ENCODE assay signal across 8 mouse cellular contexts in the genomic region with DNA sequence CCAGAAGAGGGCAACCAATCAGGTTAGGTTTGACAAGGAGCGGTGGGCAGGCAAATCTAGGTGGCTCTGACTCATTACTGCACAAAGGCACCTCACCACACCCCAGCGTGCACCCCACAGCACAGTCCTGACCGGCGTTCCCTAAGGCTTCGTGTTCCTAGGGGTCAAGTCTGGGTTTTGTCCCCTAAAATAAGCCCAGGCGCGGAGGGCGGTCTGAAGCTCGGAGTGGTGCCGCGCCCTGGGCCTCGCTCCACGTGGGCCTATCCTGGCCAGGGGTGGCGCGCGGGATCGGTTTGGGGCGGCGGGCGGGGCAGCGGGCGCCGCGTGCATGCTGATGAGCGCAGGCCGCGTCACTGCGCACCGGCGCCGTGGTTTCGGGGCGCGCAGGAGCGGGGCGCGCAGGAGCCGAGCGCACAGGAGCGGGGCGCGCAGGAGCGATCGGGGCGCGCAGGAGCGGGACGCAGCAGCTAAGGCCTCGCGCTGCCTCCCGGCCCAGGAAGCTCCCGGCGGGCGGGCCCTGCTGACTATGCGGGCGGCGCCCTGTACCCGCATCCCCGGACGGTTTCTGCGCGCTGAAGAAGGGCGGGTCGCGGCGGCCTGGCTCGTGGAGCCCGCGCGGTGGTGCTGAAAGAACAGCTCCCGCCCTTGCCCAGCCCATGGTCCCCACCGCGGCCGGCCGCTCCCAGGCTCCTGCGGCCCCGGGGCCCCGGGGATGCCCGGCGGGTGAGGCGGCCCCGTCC. TPM values are rescaled to one million over a fixed set of nuclear protein-coding genes. Genes with fewer than 3 reads are reported as not detected.
DNase-seq lines count a peak whose midpoint lies in the region; ATAC-seq and TF ChIP-seq lines count a peak whose summit lies in the region.

Gene Galnt9 (plus strand): TSS at position 405 of the 740 bp plus-strand sequence.

- H3K4me1 ChIP-seq in G1E (ENCODE audit: insufficient read depth, low read depth, low read length) = no peaks in the 10 kb centered on the region
- H3K4me1 ChIP-seq in forebrain, embryonic 15.5 days = peaks cover 13% of the 10 kb centered on the region; the same call in 1 of the 2 replicates
- peaks cover 31% of the 10 kb centered on the region for H3K4me1 ChIP-seq in hindbrain, embryonic 10.5 days (replicated peaks)
- H3K4me1 ChIP-seq in lung, embryonic 15.5 days = 0 out of 2 replicates have a peak, but pooled peaks cover 4% of the 10 kb centered on the region

- H3K4me3 ChIP-seq in G1E (ENCODE audit: low read depth, low read length) = no peak within 1 kb of the TSS
- peak within 1 kb of the TSS; percentile 57 for H3K4me3 ChIP-seq in forebrain, embryonic 15.5 days
- H3K4me3 ChIP-seq in hindbrain, embryonic 10.5 days = peak within 1 kb of the TSS; percentile 59
- H3K4me3 ChIP-seq in lung, embryonic 15.5 days = peak within 1 kb of the TSS; percentile 31

- H3K9me3 ChIP-seq in G1E (replicated peaks) = peaks cover 3% of the 10 kb centered on the region; the same call in 1 of the 2 replicates
- no peaks in the 10 kb centered on the region for H3K9me3 ChIP-seq in forebrain, embryonic 15.5 days
- H3K9me3 ChIP-seq in hindbrain, embryonic 10.5 days = no peaks in the 10 kb centered on the region
- H3K9me3 ChIP-seq in lung, embryonic 15.5 days = no peaks in the 10 kb centered on the region

- peak within 1 kb of the TSS; percentile 55 for H3K27ac ChIP-seq in forebrain, embryonic 15.5 days (replicated peaks)
- H3K27ac ChIP-seq in hindbrain, embryonic 10.5 days = peak within 1 kb of the TSS; percentile 57
- H3K27ac ChIP-seq in lung, embryonic 15.5 days = no peak within 1 kb of the TSS

- no peak for TF ChIP-seq CTCF in G1E (IDR thresholded peaks at IDR 0.05; ENCODE audit: low read depth, low read length)

- under 1% methylated on average over 82 of the region's 82 CpGs for WGBS in forebrain, embryonic 15.5 days
- under 1% methylated on average over 82 of the region's 82 CpGs for WGBS in hindbrain, embryonic 10.5 days
- WGBS in lung, embryonic 15.5 days = under 1% methylated on average over 71 of the region's 82 CpGs

- peak; percentile 5 for DNase-seq in G1E (ENCODE audit: low spot score)
- DNase-seq in hindbrain, embryonic 10.5 days (ENCODE audit: low spot score) = peak; percentile 74
- peak in 1 of 2 experiments; percentile 62 for DNase-seq in layer of hippocampus, adult 8-10 months (ENCODE audit: low spot score in 2 of 2)
- peak; percentile 65 for DNase-seq in ovary, postnatal 10 days (ENCODE audit: low spot score)
- no peak for DNase-seq in natural killer cell, adult 2 months (ENCODE audit: low spot score in 2 of 2)

- H3K27me3 ChIP-seq in G1E (ENCODE audit: insufficient read depth, low read length) = peaks cover 8% of the 10 kb centered on the region; the same call in 1 of the 2 replicates
- H3K27me3 ChIP-seq in forebrain, embryonic 15.5 days = peaks cover 44% of the 10 kb centered on the region
- peaks cover 72% of the 10 kb centered on the region for H3K27me3 ChIP-seq in hindbrain, embryonic 10.5 days (ENCODE audit: insufficient read depth, poor library complexity, severe bottlenecking)
- peaks cover 58% of the 10 kb centered on the region for H3K27me3 ChIP-seq in lung, embryonic 15.5 days

- H3K9ac ChIP-seq in forebrain, embryonic 15.5 days (replicated peaks) = peak within 1 kb of the TSS; percentile 61
- no peak within 1 kb of the TSS for H3K9ac ChIP-seq in lung, embryonic 15.5 days

- peak within 1 kb of the TSS; percentile 77 for H3K4me2 ChIP-seq in forebrain, embryonic 15.5 days (replicated peaks)
- peak within 1 kb of the TSS; percentile 61 for H3K4me2 ChIP-seq in lung, embryonic 15.5 days

- ATAC-seq in G1E (ENCODE audit: extremely low read depth, insufficient number of reproducible peaks, low FRiP score, poor library complexity, severe bottlenecking) = no peak
- peak; percentile 78 for ATAC-seq in cerebellum, adult (ENCODE audit: insufficient number of reproducible peaks, low FRiP score, low TSS enrichment)
- peak; percentile 89 for ATAC-seq in forebrain, embryonic 15.5 days (replicated peaks)
- peak; percentile 87 for ATAC-seq in lung, embryonic 15.5 days (ENCODE audit: borderline replicate concordance, extremely low read depth, low FRiP score, low TSS enrichment)

- no peaks in the 10 kb centered on the region for H3K36me3 ChIP-seq in G1E (replicated peaks)
- H3K36me3 ChIP-seq in forebrain, embryonic 15.5 days = no peaks in the 10 kb centered on the region
- H3K36me3 ChIP-seq in hindbrain, embryonic 10.5 days = no peaks in the 10 kb centered on the region
- no peaks in the 10 kb centered on the region for H3K36me3 ChIP-seq in lung, embryonic 15.5 days

RNA-seq across cellular contexts. Expression of gene Galnt9, which starts in this region (rescaled TPM):
- not detected in 2 replicates for total RNA-seq in G1E (2014; fragmentation: Nextera tagmentation)
- 0.05 and 0.17 TPM in 2 replicates for total RNA-seq in G1E (2017)
- polyA plus RNA-seq in G1E (2012) = not detected in 2 replicates
- 12.8 and 14.2 TPM in 2 replicates for polyA plus RNA-seq in forebrain, embryonic 15.5 days (2015; fragmentation: Nextera tagmentation; extraction: Ambion mirVana)
- 4.5 and 6.4 TPM in 2 replicates for polyA plus RNA-seq in hindbrain, embryonic 10.5 days (2016; fragmentation: Nextera tagmentation; extraction: Ambion mirVana)
- total RNA-seq in layer of hippocampus, adult 8-10 months (2022) = 100 to 1,000 TPM in 2 of 4 experiments, 10 to 100 TPM in 2; 81.9 to 122 (median 97.8) TPM
- 0.19 and 0.25 TPM in 2 replicates for polyA plus RNA-seq in lung, embryonic 15.5 days (2015; fragmentation: Nextera tagmentation; extraction: Ambion mirVana)

Comparison
In these comparisons a context has a peak if more than half of its experiments do, and no peak if none do; other contexts are left out.
1. RNA of gene Galnt9 (total RNA-seq): 81.9 to 122 TPM in layer of hippocampus, adult 8-10 months; 0.05 to 0.17 TPM in G1E; every median in the first group is over 10 times any median in the second.
2. Peak in DNase-seq in G1E; RNA of the gene not detected or under 1 TPM.
3. Peak in ATAC-seq, H3K4me3 ChIP-seq and H3K4me2 ChIP-seq in lung, embryonic 15.5 days; RNA of the gene not detected or under 1 TPM.
4. DNase-seq: peak in hindbrain, embryonic 10.5 days (single experiment) and ovary, postnatal 10 days (single experiment); none in natural killer cell, adult 2 months (0 of 2).